13 mouse cellular contexts compared by ENCODE assay signal in genomic region chr7:98771134-98771775, GRCm38 (mm10).
A peak's percentile ranks its signal among the peaks of the same experiment; 100 is the strongest.
DNase-seq lines count a peak whose midpoint lies in the region; ATAC-seq and TF ChIP-seq lines count a peak whose summit lies in the region.
"Had no signal": no experiment of that assay in that cellular context is flagged by ENCODE, and none has a peak within 500 bp of the region (broad histone marks: within the 10 kb centered on the region; RNA-seq: fewer than 3 reads in every experiment).

No protein-coding gene starts in this region.

- H3K4me2 ChIP-seq in lung, embryonic 16.5 days (ENCODE audit: low read depth, low read length) = no peak overlapping the region
- no peak overlapping the region for H3K4me2 ChIP-seq in limb, embryonic 13.5 days (replicated peaks)
- H3K4me2 ChIP-seq: limb, embryonic 15.5 days had no signal

- no peak for TF ChIP-seq CTCF in lung, adult 2 months (IDR thresholded peaks at IDR 0.05; ENCODE audit: insufficient read depth, low read length)

- peaks cover 36% of the 10 kb centered on the region for H3K4me1 ChIP-seq in lung, embryonic 16.5 days (replicated peaks; ENCODE audit: control insufficient read depth, insufficient read depth, low read length)
- H3K4me1 ChIP-seq in lung, adult 2 months (ENCODE audit: control insufficient read depth, insufficient read depth, low read length) = no peaks in the 10 kb centered on the region
- peaks cover 38% of the 10 kb centered on the region for H3K4me1 ChIP-seq in limb, embryonic 13.5 days

- no peaks in the 10 kb centered on the region for H3K27me3 ChIP-seq in lung, embryonic 16.5 days (ENCODE audit: control insufficient read depth, insufficient read depth, low read depth, low read length)
- peaks cover 19% of the 10 kb centered on the region for H3K27me3 ChIP-seq in limb, embryonic 13.5 days
- H3K27me3 ChIP-seq: limb, embryonic 15.5 days had no signal

- H3K9ac ChIP-seq in lung, embryonic 16.5 days (ENCODE audit: low read length) = no peak overlapping the region
- no peak overlapping the region for H3K9ac ChIP-seq in limb, embryonic 13.5 days
- H3K9ac ChIP-seq: limb, embryonic 15.5 days had no signal

- peak overlapping the region; percentile 80; the same call in 1 of the 2 replicates for H3K27ac ChIP-seq in lung, embryonic 16.5 days (ENCODE audit: low read length)
- H3K27ac ChIP-seq in limb, embryonic 13.5 days = 0 out of 2 replicates have a peak overlapping the region, but pooled peaks have one; percentile 44

- H3K4me3 ChIP-seq in lung, embryonic 16.5 days (ENCODE audit: low read length) = no peak overlapping the region
- H3K4me3 ChIP-seq in lung, adult 2 months (replicated peaks; ENCODE audit: extremely low read depth, low read depth, low read length) = no peak overlapping the region
- no peak overlapping the region for H3K4me3 ChIP-seq in limb, embryonic 13.5 days
- H3K4me3 ChIP-seq: limb, embryonic 15.5 days; megakaryocyte, embryonic 14.5 days; myocyte had no signal

- no peaks in the 10 kb centered on the region for H3K36me3 ChIP-seq in lung, embryonic 16.5 days (ENCODE audit: control insufficient read depth, insufficient read depth, low read length)
- H3K36me3 ChIP-seq in limb, embryonic 13.5 days = no peaks in the 10 kb centered on the region
- H3K36me3 ChIP-seq: limb, embryonic 15.5 days had no signal

- TF ChIP-seq POLR2A in lung, adult 2 months (IDR thresholded peaks at IDR 0.05; ENCODE audit: borderline replicate concordance, extremely low read depth, low read depth, low read length) = no peak

- DNase-seq in lung, adult 2 months = no peak
- peak; percentile 65 for DNase-seq in brain, adult 2 months (ENCODE audit: low read depth, low spot score)
- peak; percentile 21 for DNase-seq in cerebellum, adult 8-10 months
- no peak for DNase-seq in gastrocnemius, adult 8-10 months (ENCODE audit: low spot score in 2 of 2)
- no peak for DNase-seq in gastrocnemius, postnatal 25 days
- DNase-seq: adrenal gland, postnatal 14 days; heart, postnatal 10 days; kidney, postnatal 36 days had no signal

- 55% methylated on average over 7 of the region's 7 CpGs for WGBS in lung, embryonic 16.5 days
- WGBS in lung, adult 2 months = 51% methylated on average over 7 of the region's 7 CpGs
- WGBS in limb, embryonic 13.5 days = 51% methylated on average over 7 of the region's 7 CpGs

- no peak for ATAC-seq in lung, embryonic 16.5 days (ENCODE audit: low read depth)
- no peak for ATAC-seq in limb, embryonic 13.5 days (ENCODE audit: low FRiP score, low read depth)

- no peaks in the 10 kb centered on the region for H3K9me3 ChIP-seq in lung, embryonic 16.5 days (ENCODE audit: control insufficient read depth, low read length)
- H3K9me3 ChIP-seq in limb, embryonic 13.5 days = no peaks in the 10 kb centered on the region
- H3K9me3 ChIP-seq: limb, embryonic 15.5 days; megakaryocyte, embryonic 14.5 days had no signal

Comparison
In these comparisons a context has a peak if more than half of its experiments do, and no peak if none do; other contexts are left out.
1. DNase-seq: peak in brain, adult 2 months (single experiment) and cerebellum, adult 8-10 months (single experiment); none in lung, adult 2 months (single experiment), gastrocnemius, adult 8-10 months (0 of 2) and gastrocnemius, postnatal 25 days (single experiment).